Mouse (Mus musculus) megakaryocyte, embryonic 14.5 days (primary cell): ENCODE measurements around the gene Obsl1.

Source experiments
- FLI1 ChIP-seq: IDR thresholded peaks from 2 replicates; pipeline ENCODE4 v1.6.1; 2012; ENCODE audit warnings: low read length, inconsistent platforms, mixed read lengths
- GATA1 ChIP-seq: IDR thresholded peaks from 3 replicates; pipeline ENCODE4 v1.6.1; 2012; ENCODE audit warnings: mixed read lengths, low read length, inconsistent platforms, borderline replicate concordance

DNA sequence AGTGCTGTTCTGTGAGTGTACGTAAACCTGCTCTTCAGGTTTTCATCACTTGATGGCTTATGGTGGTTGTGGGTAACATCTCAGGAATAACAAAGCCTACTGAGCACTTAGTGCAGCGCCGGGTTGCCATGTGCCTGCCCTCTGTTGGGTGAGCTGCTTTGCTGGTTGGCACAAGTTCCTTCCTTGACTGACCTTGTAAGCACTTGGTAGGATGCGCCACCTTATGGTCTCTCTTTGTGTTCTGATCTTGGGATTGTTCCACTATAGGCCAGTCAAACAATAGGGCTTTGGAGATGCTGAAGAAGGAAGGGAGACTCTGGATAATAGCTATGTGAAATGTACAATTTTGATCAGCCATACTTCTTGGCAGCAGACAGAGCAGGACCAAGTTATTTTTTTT is 24.3 kb upstream of the Obsl1 start:
- TF ChIP-seq GATA1 (no peak), FLI1 (no peak)
